Mouse (Mus musculus) E14TG2a.4 (cell line): ENCODE data around the gene Brf1.

ENCODE experiments used
- CTCF ChIP-seq: conservative IDR thresholded peaks from 2 replicates; pipeline ENCODE4 v1.5.1; 2014; ENCODE audit warnings: low read length
- POU5F1 ChIP-seq: IDR thresholded peaks from 2 replicates; pipeline ENCODE4 v1.6.1; 2014; ENCODE audit warnings: low read length, borderline replicate concordance

GRCm38 (mm10) chr12:113011702-113012360 is 11.3 kb upstream of the Brf1 start:
- no peak for TF ChIP-seq CTCF
- no peak for TF ChIP-seq POU5F1
